Comparison of ENCODE assay signal across 24 mouse cellular contexts in genomic region chr4:89350938-89351451, GRCm38 (mm10). TPM values are rescaled to one million over a fixed set of nuclear protein-coding genes. Genes with fewer than 3 reads are reported as not detected.
A peak's percentile ranks its signal among the peaks of the same experiment; 100 is the strongest.
DNase-seq lines count a peak whose midpoint lies in the region; ATAC-seq and TF ChIP-seq lines count a peak whose summit lies in the region.
"Had no signal": no experiment of that assay in that cellular context is flagged by ENCODE, and none has a peak within 500 bp of the region (broad histone marks: within the 10 kb centered on the region; RNA-seq: fewer than 3 reads in every experiment).

No protein-coding gene starts in this region.

- H3K4me3 ChIP-seq in G1E (ENCODE audit: low read depth, low read length): no peak overlapping the region
- H3K4me3 ChIP-seq: forebrain, embryonic 10.5 days; heart, embryonic 12.5 days; hindbrain, embryonic 15.5 days; liver, embryonic 15.5 days had no signal

- TF ChIP-seq CTCF in G1E (IDR thresholded peaks at IDR 0.05; ENCODE audit: low read depth, low read length): no peak

- no peaks in the 10 kb centered on the region for H3K27me3 ChIP-seq in G1E (ENCODE audit: insufficient read depth, low read length)
- H3K27me3 ChIP-seq in splenic B cell, adult 2 months (ENCODE audit: control insufficient read depth, insufficient read depth, low read length, poor library complexity, severe bottlenecking): no peaks in the 10 kb centered on the region
- H3K27me3 ChIP-seq: heart, embryonic 12.5 days; hindbrain, embryonic 15.5 days; liver, embryonic 15.5 days; Patski had no signal

- H3K4me1 ChIP-seq in G1E (ENCODE audit: insufficient read depth, low read depth, low read length): no peaks in the 10 kb centered on the region
- H3K4me1 ChIP-seq: hindbrain, embryonic 15.5 days; liver, embryonic 15.5 days had no signal

- peak; percentile 41 for DNase-seq in CD4-positive helper T cell, adult 2 months (ENCODE audit: low read depth, low spot score)
- DNase-seq in G1E (ENCODE audit: low spot score): no peak
- peak; percentile 53 for DNase-seq in splenic B cell, adult 2 months (ENCODE audit: low read depth, low spot score)
- DNase-seq in frontal cortex, postnatal 10 days (ENCODE audit: low spot score in 2 of 2): no peak
- no peak for DNase-seq in layer of hippocampus, postnatal 25 days (ENCODE audit: extremely low spot score in 1 of 2, low spot score in 1 of 2)
- no peak for DNase-seq in heart, postnatal 10 days
- DNase-seq: cerebellum, adult 11 months; cerebellum, postnatal 10 days; gastrocnemius, postnatal 14 days; kidney, adult 11 months; midbrain, embryonic 14.5 days; right cerebral cortex, postnatal 14 days had no signal

- no peaks in the 10 kb centered on the region for H3K36me3 ChIP-seq in G1E (replicated peaks)
- H3K36me3 ChIP-seq in splenic B cell, adult 2 months (ENCODE audit: control insufficient read depth, insufficient read depth, low read length, poor library complexity, severe bottlenecking): no peaks in the 10 kb centered on the region
- H3K36me3 ChIP-seq: forebrain, embryonic 10.5 days; heart, embryonic 12.5 days; hindbrain, embryonic 15.5 days; liver, embryonic 15.5 days had no signal

- peaks cover 20% of the 10 kb centered on the region for H3K9me3 ChIP-seq in G1E (replicated peaks)
- H3K9me3 ChIP-seq: forebrain, embryonic 10.5 days; heart, embryonic 12.5 days; hindbrain, embryonic 15.5 days; liver, embryonic 15.5 days had no signal

- intact Hi-C loops in heart, postnatal 10 days (cut with DNase I): no loop called here

- ATAC-seq in G1E (ENCODE audit: extremely low read depth, insufficient number of reproducible peaks, low FRiP score, poor library complexity, severe bottlenecking): peak; percentile 36; the same call in 1 of the 2 replicates
- ATAC-seq in granulocyte monocyte progenitor cell, adult 5-6 weeks (replicated peaks; ENCODE audit: poor library complexity, severe bottlenecking): peak; percentile 55

RNA-seq across cellular contexts. Expression of gene Cdkn2b, which starts 40.2 kb away (rescaled TPM):
- total RNA-seq in G1E (2014; fragmentation: Nextera tagmentation): 0.53 TPM in 1 of 2 replicates, not detected in the other
- total RNA-seq in G1E (2017): 0.23 and 0.33 TPM in 2 replicates
- polyA plus RNA-seq in G1E (2012): not detected in 2 replicates
- total RNA-seq in granulocyte monocyte progenitor cell, adult 5-6 weeks (2014; fragmentation: Nextera tagmentation): not detected in 2 replicates
- total RNA-seq in granulocyte monocyte progenitor cell, adult 5-6 weeks (2017): not detected in 2 replicates
- 1 to 10 TPM; 1.2 to 1.9 TPM for total RNA-seq in layer of hippocampus, postnatal 25 days (2021)
- total RNA-seq in heart, postnatal 10 days (2021): under 1 TPM; 0.55 to 0.87 TPM
- polyA plus RNA-seq: liver, embryonic 15.5 days had no signal

RNA-seq across cellular contexts. Expression of gene Cdkn2a, which starts 56.5 kb away (rescaled TPM):
- not detected in 2 replicates for total RNA-seq in G1E (2014; fragmentation: Nextera tagmentation)
- total RNA-seq in G1E (2017): not detected in 2 replicates
- polyA plus RNA-seq in G1E (2012): not detected in 2 replicates
- not detected in 2 replicates for total RNA-seq in granulocyte monocyte progenitor cell, adult 5-6 weeks (2014; fragmentation: Nextera tagmentation)
- not detected in 2 replicates for total RNA-seq in granulocyte monocyte progenitor cell, adult 5-6 weeks (2017)
- under 1 TPM; 0.42 to 0.56 TPM for total RNA-seq in layer of hippocampus, postnatal 25 days (2021)
- total RNA-seq in heart, postnatal 10 days (2021): under 1 TPM; 0.40 to 0.89 TPM
- total RNA-seq: gastrocnemius, postnatal 14 days; heart, postnatal 25 days; left cerebral cortex, postnatal 25 days had no signal
- polyA plus RNA-seq: embryonic facial prominence, embryonic 14.5 days; forebrain, embryonic 10.5 days; heart, embryonic 12.5 days; hindbrain, embryonic 15.5 days; kidney, embryonic 16.5 days; liver, embryonic 15.5 days; lung, embryonic 16.5 days; midbrain, embryonic 14.5 days; neural tube, embryonic 14.5 days had no signal

Comparison
In these comparisons a context has a peak if more than half of its experiments do, and no peak if none do; other contexts are left out.
1. DNase-seq: peak in CD4-positive helper T cell, adult 2 months (single experiment) and splenic B cell, adult 2 months (single experiment); none in G1E (single experiment), frontal cortex, postnatal 10 days (0 of 2), layer of hippocampus, postnatal 25 days (0 of 2) and heart, postnatal 10 days (0 of 2).